Mouse (Mus musculus): ENCODE measurements around the gene Ccdc62.

Gene Ccdc62

GRCm38 (mm10) chr5:123980521-123981249 lies 50.2 kb downstream of the Ccdc62 start:
- peak in 1 of 2 experiments; percentile 47 for DNase-seq

GRCm38 (mm10) chr5:123981250-123981554 lies 50.7 kb downstream of the Ccdc62 start:
- DNase-seq: peak in 1 of 2 experiments; percentile 44

- DNase-seq: no peak
These were observed 52.4 kb downstream of the Ccdc62 start for GRCm38 (mm10) chr5:123982838-123983237.

DNA sequence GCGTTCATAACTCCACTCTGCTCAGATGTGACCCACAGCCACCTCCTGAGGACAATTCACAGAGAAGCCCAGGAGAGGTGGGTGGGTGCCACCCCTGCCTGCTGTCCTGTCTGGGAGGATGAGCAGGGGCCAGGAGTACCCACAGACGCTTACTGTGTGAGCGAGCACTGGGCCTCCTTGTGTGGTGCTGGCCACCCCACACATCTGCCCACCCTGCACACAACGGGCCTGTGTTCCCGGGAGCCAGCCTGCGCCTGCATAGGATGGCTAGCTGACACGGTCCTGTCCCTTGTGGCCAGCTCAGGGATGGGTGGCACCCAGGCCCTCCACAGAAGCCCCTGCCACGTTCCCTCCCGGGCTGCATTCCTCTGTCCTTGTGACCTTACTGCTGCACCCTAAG lies 55.0 kb downstream of the Ccdc62 start:
- DNase-seq: peak in 1 of 2 experiments; percentile 10

GRCm38 (mm10) chr5:123986925-123987324 lies 56.4 kb downstream of the Ccdc62 start:
- DNase-seq: no peak

- DNase-seq: no peak
These were observed 57.0 kb downstream of the Ccdc62 start for GRCm38 (mm10) chr5:123987511-123987910.

- DNase-seq: peak in 1 of 2 experiments; percentile 15
These were observed 59.7 kb downstream of the Ccdc62 start for GRCm38 (mm10) chr5:123989941-123990885.

DNA sequence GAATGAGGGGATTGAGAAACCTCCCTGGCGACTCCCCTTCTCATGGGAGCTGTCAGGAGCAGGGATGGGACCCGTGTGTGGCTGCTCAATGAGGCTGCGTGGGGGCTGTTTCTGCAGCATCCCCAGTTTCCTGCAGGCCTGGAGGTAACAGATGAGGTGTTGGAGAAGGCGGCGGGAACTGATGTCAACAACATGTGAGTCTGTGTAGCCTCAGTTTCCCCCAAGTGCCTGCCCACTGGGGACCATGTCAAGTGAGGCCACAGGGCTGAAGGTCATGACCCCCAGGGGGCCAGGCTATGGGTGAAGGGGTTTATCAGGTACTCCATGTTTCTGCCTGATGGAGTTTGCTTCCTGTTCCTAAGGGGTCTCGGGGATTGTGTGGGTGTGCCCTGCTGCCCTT lies 60.8 kb downstream of the Ccdc62 start:
- peak in 1 of 2 experiments; percentile 22 for DNase-seq

DNA sequence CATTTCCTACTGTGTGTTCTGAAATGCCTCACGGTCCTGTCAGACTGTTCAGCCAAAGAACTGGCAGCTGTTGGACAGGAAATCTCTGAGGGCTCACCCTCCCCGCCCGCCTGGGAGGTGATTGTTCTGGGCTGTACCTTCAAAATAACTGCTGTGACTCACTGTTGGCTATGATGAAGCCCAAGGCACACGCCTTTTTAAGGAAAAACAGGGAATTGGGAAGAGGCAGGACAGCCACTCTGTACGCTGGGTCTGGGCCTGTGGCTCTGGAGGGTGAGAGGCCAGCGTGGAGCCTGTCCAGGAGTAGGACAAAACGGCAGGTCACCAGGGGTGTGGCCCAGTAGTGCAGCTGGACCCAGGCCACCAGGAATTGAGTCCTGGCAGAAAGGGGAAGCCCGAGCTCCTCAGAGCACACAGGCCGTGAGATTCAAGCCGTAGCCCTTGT lies 61.7 kb downstream of the Ccdc62 start:
- peak; percentile 34 to 42 for DNase-seq

DNA sequence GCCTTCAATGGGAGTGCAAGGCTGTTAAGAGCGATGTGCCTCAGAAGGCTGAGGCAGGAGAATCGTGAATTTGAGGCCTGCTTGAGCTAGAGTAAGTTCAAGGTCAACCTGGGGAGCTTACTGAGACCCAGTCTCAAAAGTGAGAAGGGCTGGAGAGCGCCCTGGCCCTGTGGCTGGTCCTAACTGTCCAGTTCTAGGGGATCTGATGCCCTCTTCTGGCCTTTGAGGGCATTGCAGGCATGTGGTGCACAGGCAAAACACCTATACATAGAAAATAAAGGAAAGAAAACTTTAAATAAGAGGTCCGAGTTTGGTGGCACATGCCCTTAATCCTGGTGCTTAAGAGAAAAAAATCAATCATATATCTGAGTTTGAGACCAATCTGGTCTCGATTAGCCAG lies 62.3 kb downstream of the Ccdc62 start:
- peak; percentile 92 to 95 for DNase-seq

DNA sequence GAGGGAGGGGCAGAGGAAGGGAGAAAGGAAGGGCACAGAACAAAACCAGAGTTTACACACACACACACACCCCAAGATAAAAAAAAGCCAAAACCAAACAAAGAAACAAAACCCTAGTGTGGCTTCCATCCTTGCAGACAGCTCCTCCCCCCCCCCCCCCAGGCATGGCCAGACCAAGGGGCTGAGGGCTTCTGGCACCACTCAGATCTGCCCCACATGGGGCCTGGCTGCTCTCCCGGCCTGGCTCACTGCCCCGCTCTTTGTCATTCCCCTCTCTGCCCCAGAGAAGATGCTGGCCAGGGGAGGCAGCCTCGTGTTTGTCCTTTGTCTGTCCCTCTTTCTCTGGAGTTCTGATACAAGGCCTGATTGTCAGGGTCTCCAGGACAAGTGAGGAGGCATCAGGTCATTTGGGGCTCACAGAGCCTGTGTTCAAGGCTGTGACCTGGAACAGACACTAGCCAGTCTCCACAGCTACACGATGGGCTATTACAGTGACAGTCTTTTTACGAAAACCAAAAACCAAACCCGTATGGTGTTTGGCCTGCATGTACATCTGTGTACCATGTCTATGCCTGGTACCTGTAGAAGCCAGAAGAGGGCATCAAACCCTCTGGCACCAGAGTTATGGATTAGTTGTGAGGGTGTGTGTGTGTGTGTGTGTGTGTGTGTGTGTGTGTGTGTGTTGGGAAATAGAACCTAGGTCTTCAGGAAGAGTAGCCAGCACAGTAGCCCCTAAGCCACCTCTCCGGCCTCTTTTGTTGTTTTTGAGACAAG lies 63.0 kb downstream of the Ccdc62 start:
- DNase-seq: peak; percentile 68 to 80

- no peak for DNase-seq
These were observed 64.0 kb downstream of the Ccdc62 start for GRCm38 (mm10) chr5:123994468-123994867.

GRCm38 (mm10) chr5:123995388-123995787 lies 64.9 kb downstream of the Ccdc62 start:
- no peak for DNase-seq

DNA sequence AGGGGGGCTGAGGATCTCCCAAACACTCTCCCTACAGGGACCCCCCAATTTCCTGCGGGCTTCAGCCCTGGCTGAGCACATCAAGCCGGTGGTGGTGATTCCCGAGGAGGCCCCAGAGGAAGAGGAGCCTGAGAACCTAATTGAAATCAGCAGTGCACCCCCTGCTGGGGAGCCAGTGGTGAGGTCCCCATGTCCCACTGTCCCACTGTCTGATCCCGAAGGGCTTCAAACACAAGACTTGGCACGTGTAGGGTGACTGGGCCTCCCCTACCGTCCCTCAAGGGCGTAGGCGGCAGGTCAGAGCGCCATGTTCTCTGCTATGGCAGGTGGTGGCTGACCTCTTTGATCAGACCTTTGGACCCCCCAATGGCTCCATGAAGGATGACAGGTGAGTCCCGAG lies 65.7 kb downstream of the Ccdc62 start:
- peak in 1 of 2 experiments; percentile 69 for DNase-seq

DNA sequence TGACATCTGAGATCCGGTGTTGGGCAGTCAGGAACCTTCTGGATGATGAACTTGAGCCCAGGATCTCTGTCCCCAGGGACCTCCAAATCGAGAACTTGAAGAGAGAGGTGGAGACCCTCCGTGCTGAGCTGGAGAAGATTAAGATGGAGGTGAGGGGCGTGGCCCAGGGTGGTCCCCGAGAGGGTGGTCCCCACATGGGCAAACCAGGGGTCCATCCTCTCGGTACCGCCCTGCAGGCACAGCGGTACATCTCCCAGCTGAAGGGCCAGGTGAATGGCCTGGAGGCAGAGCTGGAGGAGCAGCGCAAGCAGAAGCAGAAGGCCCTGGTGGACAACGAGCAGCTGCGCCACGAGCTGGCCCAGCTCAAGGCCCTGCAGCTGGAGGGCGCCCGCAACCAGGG lies 66.2 kb downstream of the Ccdc62 start:
- no peak for DNase-seq

DNA sequence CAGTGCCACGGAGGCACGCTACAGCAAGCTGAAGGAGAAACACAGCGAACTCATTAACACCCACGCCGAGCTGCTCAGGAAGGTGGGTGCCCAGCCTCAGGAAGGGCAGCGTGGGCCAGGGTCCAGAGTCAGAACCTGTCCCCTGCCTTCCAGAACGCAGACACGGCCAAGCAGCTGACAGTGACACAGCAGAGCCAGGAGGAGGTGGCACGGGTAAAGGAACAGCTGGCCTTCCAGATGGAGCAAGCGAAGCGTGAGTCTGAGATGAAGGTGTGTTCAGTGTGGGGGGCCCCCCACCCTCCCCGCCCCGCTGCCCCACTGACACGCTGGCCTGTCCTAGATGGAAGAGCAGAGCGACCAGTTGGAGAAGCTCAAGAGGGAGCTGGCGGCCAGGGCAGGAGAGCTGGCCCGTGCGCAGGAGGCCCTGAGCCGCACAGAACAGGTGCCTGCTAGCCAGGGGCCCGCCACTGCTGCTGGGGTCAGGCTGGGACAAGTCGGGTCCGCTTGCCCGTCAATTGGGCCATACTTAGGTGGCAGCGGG lies 66.8 kb downstream of the Ccdc62 start:
- peak; percentile 71 to 74 for DNase-seq

DNA sequence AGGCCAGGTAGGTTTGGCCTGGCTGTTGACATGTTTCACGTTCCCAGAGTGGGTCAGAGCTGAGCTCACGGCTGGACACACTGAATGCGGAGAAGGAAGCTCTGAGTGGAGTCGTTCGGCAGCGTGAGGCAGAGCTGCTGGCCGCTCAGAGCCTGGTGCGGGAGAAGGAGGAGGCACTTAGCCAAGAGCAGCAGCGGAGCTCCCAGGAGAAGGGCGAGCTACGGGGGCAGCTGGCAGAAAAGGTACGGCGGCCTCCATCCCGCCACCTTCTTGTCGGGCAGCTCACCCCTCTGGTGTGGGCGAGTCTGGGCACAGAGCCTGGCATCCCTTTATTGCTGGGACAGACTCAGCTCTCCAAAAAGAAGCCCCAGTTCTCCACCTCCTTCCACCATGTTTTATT lies 67.3 kb downstream of the Ccdc62 start:
- peak in 1 of 2 experiments; percentile 69 for DNase-seq

GRCm38 (mm10) chr5:123998370-123998769 lies 67.9 kb downstream of the Ccdc62 start:
- DNase-seq: no peak

DNA sequence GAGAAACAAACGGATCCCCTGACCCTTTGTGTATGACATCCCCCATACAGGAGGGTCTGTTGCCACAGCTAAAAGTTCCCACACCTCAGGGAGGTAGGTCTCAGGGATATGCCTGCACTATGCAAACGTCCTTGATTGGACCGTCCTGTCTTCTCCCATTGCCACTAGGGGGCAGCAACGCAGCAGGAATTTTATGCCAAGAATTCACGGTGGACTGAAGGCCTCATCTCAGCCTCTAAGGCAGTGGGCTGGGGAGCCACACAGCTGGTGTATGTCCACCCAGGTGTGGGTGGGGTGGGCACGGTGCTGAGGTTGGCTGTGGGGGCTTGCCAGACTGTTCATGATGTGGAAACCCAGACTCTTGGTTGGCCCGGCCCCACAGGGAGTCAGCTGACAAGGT lies 70.3 kb downstream of the Ccdc62 start:
- DNase-seq: peak; percentile 95 to 96

DNA sequence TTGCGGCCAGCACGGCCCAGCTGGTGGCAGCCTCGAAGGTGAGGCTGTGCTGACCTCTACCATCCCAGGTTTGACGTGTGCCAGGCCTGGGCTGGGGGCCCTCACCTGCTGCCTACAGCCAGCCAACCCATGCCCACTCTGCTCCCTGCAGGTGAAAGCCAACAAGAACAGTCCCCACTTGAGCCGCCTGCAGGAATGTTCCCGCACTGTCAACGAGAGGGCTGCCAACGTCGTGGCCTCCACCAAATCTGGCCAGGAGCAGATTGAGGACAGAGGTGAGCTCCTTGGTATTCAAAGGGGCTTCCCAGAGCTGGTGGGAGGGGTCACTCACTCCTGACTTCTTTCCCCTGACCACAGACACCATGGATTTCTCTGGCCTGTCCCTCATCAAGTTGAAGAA lies 70.8 kb downstream of the Ccdc62 start:
- DNase-seq: no peak

DNA sequence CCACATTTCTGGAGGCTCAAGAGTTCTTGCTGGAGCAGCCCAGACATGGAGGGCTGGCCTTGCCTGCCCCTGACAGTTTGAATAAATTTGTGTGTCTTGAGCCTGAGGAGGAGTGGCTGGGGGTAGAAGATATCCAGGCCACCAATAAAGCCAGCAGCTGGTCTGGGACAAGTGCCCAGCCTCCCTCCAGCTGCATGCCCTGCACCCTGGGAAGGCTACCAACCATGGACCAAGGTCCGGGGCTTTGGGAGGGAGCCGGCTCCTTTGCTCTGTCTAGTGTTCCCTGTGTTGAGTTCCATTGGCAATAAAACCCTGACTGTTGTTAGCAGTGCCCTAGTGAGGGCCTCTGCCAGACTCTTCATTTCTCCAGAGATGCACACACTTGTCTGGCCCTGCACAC lies 72.4 kb downstream of the Ccdc62 start:
- no peak for DNase-seq

- no peak for DNase-seq
These were observed 72.9 kb downstream of the Ccdc62 start for GRCm38 (mm10) chr5:124003375-124003774.
